Mouse (Mus musculus) heart, postnatal 0 days (tissue): ENCODE measurements around the gene Gtf2i. TPM values are rescaled to one million over a fixed set of nuclear protein-coding genes. Genes with fewer than 3 reads are reported as not detected.

Experiments used
- ATAC-seq: fragments of 200-750 bp; cut with Nextera tagmentation; 2 replicates; pipeline ENCODE4 v1.8.0; 2017; ENCODE audit warnings: low read depth, moderate number of reproducible peaks, moderate library complexity; ENCODE audit not compliant: insufficient read depth
- DNase-seq: peaks from one replicate; pipeline ENCODE4 v3.0.0-alpha.2; 2016; ENCODE audit warnings: low spot score
- H3K27ac ChIP-seq: fragments of 300-500 bp; sonication (generic); 2 replicates; pipeline ENCODE4 v1.5.1; 2014; ENCODE audit warnings: low read depth, mild to moderate bottlenecking
- H3K27me3 ChIP-seq: fragments of 300-500 bp; sonication (generic); 2 replicates; pipeline ENCODE4 v1.6.1; 2014; ENCODE audit warnings: low read length, mixed read lengths; ENCODE audit not compliant: control insufficient read depth, insufficient read depth
- H3K36me3 ChIP-seq: fragments of 300-500 bp; sonication (generic); replicated peaks from 2 replicates; pipeline ENCODE4 v1.6.1; 2014; ENCODE audit warnings: low read length, mixed read lengths; ENCODE audit not compliant: control insufficient read depth, insufficient read depth
- H3K4me1 ChIP-seq: fragments of 300-500 bp; sonication (generic); 2 replicates; pipeline ENCODE4 v1.6.1; 2014; ENCODE audit warnings: antibody characterized with exemption; ENCODE audit not compliant: control insufficient read depth, insufficient read depth
- H3K4me2 ChIP-seq: fragments of 300-500 bp; sonication (generic); 2 replicates; pipeline ENCODE4 v1.6.1; 2014; ENCODE audit warnings: low read depth, mild to moderate bottlenecking, low read length, moderate library complexity
- H3K4me3 ChIP-seq: fragments of 300-500 bp; sonication (generic); 2 replicates; pipeline ENCODE4 v1.5.1; 2014; ENCODE audit warnings: low read depth, low read length
- H3K9ac ChIP-seq: fragments of 300-500 bp; sonication (generic); replicated peaks from 2 replicates; pipeline ENCODE4 v1.6.1; 2014; ENCODE audit warnings: low read depth, low read length, mixed read lengths
- H3K9me3 ChIP-seq: fragments of 300-500 bp; sonication (generic); replicated peaks from 2 replicates; pipeline ENCODE4 v1.6.1; 2016; ENCODE audit warnings: low read length; ENCODE audit not compliant: control insufficient read depth
- CTCF ChIP-seq: IDR thresholded peaks from 2 replicates; pipeline ENCODE4 v1.5.1; 2016; ENCODE audit warnings: antibody characterized with exemption, control low read depth, low read depth
- EP300 ChIP-seq: IDR thresholded peaks from 2 replicates; pipeline ENCODE4 v1.6.1; 2016; ENCODE audit warnings: antibody characterized with exemption, low read depth
- WGBS: fragments of 180-500 bp; shearing (Covaris S2); extraction: QIAGEN DNeasy Blood & Tissue Kit; methylation state at CpG from one replicate; pipeline ENCODE4 v1.1.7; 2014; 5-methylcytosine and 5-hydroxymethylcytosine counted together
- polyA plus RNA-seq: library from polyadenylated mRNA; unstranded; fragments of >200 nt; fragmentation: Nextera tagmentation; extraction: Ambion mirVana; gene quantifications from 2 replicates; pipeline ENCODE4 v1.2.1, GENCODE M21; 2015
- total RNA-seq: library from RNA; depleted of rRNA; stranded (reverse); fragments of >200 nt; gene quantifications from 2 replicates; pipeline ENCODE4 v1.2.3, GENCODE M21; 2014; ENCODE audit warnings: low replicate concordance

Gene Gtf2i
- total and polyA plus RNA-seq, 2 experiments from 2014 or later: 81.9 to 97.1 TPM

DNA sequence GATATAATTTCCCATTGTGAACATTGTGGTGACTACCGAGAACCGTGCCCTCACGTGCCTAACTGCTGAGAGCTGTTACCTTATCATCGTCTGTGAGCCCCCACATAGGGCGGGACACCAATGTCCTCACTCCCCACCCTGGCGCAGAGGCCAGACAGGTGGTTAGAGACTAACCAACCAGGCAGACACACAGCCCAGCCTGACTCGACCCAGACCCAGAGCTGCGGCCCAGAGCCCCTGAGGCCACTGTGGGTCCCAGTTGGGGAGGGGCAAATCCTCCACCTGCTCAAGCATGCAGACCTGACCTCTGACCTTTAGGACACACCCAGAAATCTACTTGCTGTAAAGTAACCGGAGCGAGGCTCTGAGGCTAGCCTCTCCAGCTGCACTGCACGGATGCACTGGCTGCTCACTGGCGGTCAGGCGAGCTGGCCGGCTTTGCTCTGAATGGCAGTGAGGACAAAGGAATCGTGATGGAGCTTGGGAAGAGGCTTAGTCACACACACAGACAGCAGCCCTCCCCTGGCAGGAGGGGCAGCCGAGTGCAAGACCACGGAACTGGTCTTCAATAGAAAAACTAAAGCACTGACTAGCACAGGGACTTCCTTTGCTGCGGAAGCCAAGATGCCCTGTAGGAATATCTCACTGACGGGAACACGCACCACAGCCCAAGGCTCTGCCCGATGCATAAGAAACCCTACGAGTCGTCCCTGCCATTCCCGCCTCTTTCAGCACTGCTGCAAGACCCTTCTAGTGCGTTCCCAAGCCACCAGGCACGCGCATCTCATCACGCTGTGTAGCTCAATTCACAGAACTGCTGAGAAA, 76.4 kb downstream of the Gtf2i start:
- Histone ChIP-seq H3K27me3 (no peaks in the 10 kb centered on the region), H3K4me1 (peaks cover 12% of the 10 kb centered on the region; the same call in 1 of the 2 replicates), H3K4me2 (no peak overlapping the region), H3K36me3 (peaks cover 73% of the 10 kb centered on the region), H3K9ac (no peak overlapping the region), H3K4me3 (no peak overlapping the region), H3K27ac (no peak overlapping the region), H3K9me3 (no peaks in the 10 kb centered on the region)
- DNase-seq (no peak), ATAC-seq (no peak)
- 90% methylated on average over 28 of the region's 28 CpGs for WGBS
- TF ChIP-seq EP300: no peak

GRCm38 (mm10) chr5:134237508-134237907, 77.1 kb downstream of the Gtf2i start:
- DNase-seq (no peak), ATAC-seq (no peak)
- H3K27me3 ChIP-seq: no peaks in the 10 kb centered on the region
- no peak overlapping the region for H3K4me2 ChIP-seq
- no peaks in the 10 kb centered on the region for H3K9me3 ChIP-seq
- H3K9ac ChIP-seq: no peak overlapping the region
- no peak overlapping the region for H3K4me3 ChIP-seq
- peaks cover 15% of the 10 kb centered on the region for H3K4me1 ChIP-seq
- peaks cover 66% of the 10 kb centered on the region for H3K36me3 ChIP-seq
- 96% methylated on average over 11 of the region's 11 CpGs for WGBS
- no peak for TF ChIP-seq EP300
- no peak for TF ChIP-seq CTCF
- H3K27ac ChIP-seq: no peak overlapping the region

- H3K27ac ChIP-seq: peak overlapping the region; percentile 15; the same call in 1 of the 2 replicates
- no peak overlapping the region for H3K4me3 ChIP-seq
- H3K36me3 ChIP-seq: peaks cover 59% of the 10 kb centered on the region
- ATAC-seq (no peak), DNase-seq (no peak)
- TF ChIP-seq EP300 (no peak), CTCF (no peak)
- no peak overlapping the region for H3K9ac ChIP-seq
- WGBS: 76% methylated on average over 6 of the region's 6 CpGs
- H3K4me2 ChIP-seq: no peak overlapping the region
- peaks cover 21% of the 10 kb centered on the region for H3K4me1 ChIP-seq
- no peaks in the 10 kb centered on the region for H3K9me3 ChIP-seq
- no peaks in the 10 kb centered on the region for H3K27me3 ChIP-seq
Measured at GRCm38 (mm10) chr5:134236796-134237195, 77.8 kb downstream of the Gtf2i start.

GRCm38 (mm10) chr5:134236241-134236640, 78.3 kb downstream of the Gtf2i start:
- Histone ChIP-seq H3K36me3 (peaks cover 54% of the 10 kb centered on the region), H3K4me1 (peaks cover 21% of the 10 kb centered on the region), H3K27me3 (no peaks in the 10 kb centered on the region), H3K27ac (peak overlapping the region; percentile 22; the same call in 1 of the 2 replicates), H3K4me2 (no peak overlapping the region), H3K9ac (no peak overlapping the region), H3K9me3 (no peaks in the 10 kb centered on the region), H3K4me3 (no peak overlapping the region)
- ATAC-seq (no peak), DNase-seq (no peak)
- no peak for TF ChIP-seq EP300
- TF ChIP-seq CTCF: no peak
- 84% methylated on average over 3 of the region's 3 CpGs for WGBS

- no peak overlapping the region for H3K4me3 ChIP-seq
- no peaks in the 10 kb centered on the region for H3K9me3 ChIP-seq
- H3K4me2 ChIP-seq: no peak overlapping the region
- DNase-seq (no peak), ATAC-seq (0 out of 2 replicates have a peak, but pooled peaks have one; percentile 14)
- peak overlapping the region; percentile 35; the same call in 1 of the 2 replicates for H3K27ac ChIP-seq
- TF ChIP-seq EP300 (no peak), CTCF (no peak)
- peaks cover 42% of the 10 kb centered on the region for H3K36me3 ChIP-seq
- WGBS: 21% methylated on average over 6 of the region's 6 CpGs
- H3K9ac ChIP-seq: no peak overlapping the region
- H3K4me1 ChIP-seq: peaks cover 21% of the 10 kb centered on the region
- no peaks in the 10 kb centered on the region for H3K27me3 ChIP-seq
Measured at GRCm38 (mm10) chr5:134235111-134235510, 79.4 kb downstream of the Gtf2i start.

DNA sequence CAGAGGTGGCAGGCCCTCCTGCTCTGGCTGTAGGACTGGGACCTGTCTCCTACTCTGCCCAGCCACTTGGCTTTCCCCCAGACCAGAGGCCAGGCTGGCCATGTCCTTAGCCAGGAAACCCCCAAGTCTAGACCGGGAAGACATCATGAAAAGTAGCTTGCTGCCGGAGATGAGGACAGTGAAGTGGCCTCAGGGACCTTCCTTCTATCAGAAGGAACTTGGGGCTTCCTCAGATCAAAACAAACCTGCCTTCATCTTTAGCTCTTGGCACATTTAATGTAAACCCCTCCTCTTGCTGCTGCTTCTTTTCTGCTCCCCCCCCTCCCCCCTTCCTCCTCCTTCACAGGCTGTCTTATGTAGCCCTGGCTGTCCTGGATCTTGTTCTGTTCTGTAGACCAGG, 80.4 kb downstream of the Gtf2i start:
- H3K4me3 ChIP-seq: no peak overlapping the region
- TF ChIP-seq EP300 (no peak), CTCF (no peak)
- peaks cover 33% of the 10 kb centered on the region for H3K36me3 ChIP-seq
- DNase-seq (no peak), ATAC-seq (no peak)
- peak overlapping the region; percentile 35; the same call in 1 of the 2 replicates for H3K27ac ChIP-seq
- no peak overlapping the region for H3K4me2 ChIP-seq
- H3K4me1 ChIP-seq: peaks cover 21% of the 10 kb centered on the region
- no peaks in the 10 kb centered on the region for H3K9me3 ChIP-seq
- H3K9ac ChIP-seq: no peak overlapping the region
- WGBS: 54% methylated on average over 2 of the region's 2 CpGs
- H3K27me3 ChIP-seq: no peaks in the 10 kb centered on the region
